Mouse (Mus musculus) liver, embryonic 14 days (tissue): ENCODE results near the gene Ptpn1. TPM values are rescaled to one million over a fixed set of nuclear protein-coding genes. Genes with fewer than 3 reads are reported as not detected.

Experiments used
- polyA plus RNA-seq: library from polyadenylated mRNA; depleted of rRNA; stranded (reverse); fragments of >200 nt; gene quantifications from 2 replicates; pipeline ENCODE4 v1.2.3, GENCODE M21; 2012; rRNA removed

Gene Ptpn1
- 9.3 and 11.0 TPM in 2 replicates for polyA plus RNA-seq

GRCm38 (mm10) chr2:167931985-167932726, at the start of gene Ptpn1:
Gene Ptpn1 (plus strand): TSS chr2:167932057.

DNA sequence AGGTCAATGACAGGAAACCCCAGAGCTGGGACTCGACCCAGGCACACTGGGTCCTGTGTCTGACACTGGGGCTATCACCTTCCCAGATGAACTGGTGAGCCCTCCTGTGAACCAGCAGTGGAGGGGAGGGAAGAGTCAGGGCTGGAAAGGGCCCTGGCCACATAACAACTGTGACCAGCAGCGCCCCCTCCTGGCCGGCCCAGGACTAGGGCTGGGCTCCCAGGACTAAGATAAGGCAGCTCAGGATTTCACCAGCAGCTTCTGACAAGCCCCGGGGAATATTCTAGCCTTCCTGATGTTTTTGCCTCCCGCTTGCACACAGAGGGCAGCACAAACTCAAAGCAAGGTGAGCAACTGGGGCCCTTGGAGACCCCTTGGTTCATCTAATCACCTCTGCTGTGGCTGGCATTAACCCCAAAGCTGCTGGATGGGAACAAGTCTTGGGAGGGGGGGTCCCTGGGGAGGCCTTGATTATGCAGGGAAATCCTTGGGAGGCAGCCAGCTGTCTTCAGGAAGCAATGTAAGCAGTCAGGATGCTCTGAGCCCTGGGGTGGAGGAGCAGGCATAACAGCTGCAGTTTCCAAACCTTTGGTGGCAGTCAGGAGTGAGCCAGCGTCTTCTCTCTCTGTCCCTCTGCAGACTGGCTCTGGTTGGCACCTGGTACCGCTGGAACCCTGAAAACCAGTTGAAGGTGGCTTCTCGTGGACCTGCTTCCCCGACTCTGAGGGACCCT, 78.2 kb downstream of the Ptpn1 start, which contains the start of gene Ripor3:
TSS of gene Ripor3 (minus strand) at position 683 of the 733 bp plus-strand sequence.

Other genes starting within 250 kb of the Ptpn1 start
- gene Cebpb, start 243.1 kb upstream of the Ptpn1 start, polyA plus RNA-seq = 13.1 and 17.2 TPM in 2 replicates
- 12.2 and 14.0 TPM in 2 replicates for gene Tmem189, start 242.2 kb upstream of the Ptpn1 start, polyA plus RNA-seq
- gene Ripor3, start 78.6 kb downstream of the Ptpn1 start, polyA plus RNA-seq = 2.5 and 2.6 TPM in 2 replicates
- 2.1 and 2.2 TPM in 2 replicates for gene Pard6b, start 148.9 kb downstream of the Ptpn1 start, polyA plus RNA-seq